ENCODE assay signal across 8 mouse cellular contexts in the genomic region with DNA sequence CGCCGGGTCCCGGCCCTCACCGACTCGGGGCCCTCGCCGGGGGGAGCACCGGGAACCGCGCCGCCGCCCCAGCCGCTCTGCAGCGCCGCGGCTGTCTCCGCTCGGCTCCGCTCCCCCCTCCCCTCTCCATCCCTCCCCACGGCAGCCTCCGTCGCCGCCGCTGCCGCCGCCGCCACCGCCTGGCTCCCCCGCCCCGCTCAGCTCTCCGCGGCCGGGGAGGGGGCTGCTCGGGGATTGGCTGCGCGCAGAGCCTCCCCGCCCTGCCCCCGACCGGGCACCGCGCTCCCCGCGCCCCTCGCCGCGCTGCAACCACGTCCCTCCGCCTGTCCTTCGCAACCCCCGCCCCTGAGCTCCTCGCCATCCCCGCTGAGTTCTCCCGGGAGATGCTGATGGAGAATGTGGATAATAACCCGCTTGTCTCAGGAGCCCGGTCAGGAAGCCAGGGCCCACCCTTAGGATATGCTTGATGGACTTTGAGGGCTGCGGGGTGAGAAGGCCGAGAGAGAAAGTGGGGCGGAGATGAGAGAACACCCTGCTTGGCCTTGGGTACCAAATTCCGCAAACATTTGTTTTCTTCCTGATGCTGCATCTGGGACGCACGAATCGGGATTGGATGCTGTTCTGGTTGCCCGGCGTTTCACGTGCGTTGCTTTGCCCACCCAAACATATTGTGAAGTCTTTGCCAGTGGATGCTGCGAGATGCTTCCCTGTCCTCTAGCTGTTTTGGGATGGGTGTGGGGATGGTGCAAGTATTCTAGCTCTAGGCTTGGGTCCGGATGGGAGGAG. TPM values are rescaled to one million over a fixed set of nuclear protein-coding genes. Genes with fewer than 3 reads are reported as not detected.
DNase-seq lines count a peak whose midpoint lies in the region; ATAC-seq and TF ChIP-seq lines count a peak whose summit lies in the region.

Fam131b (minus strand) TSS at position 162 of the 786 bp plus-strand sequence.

- H3K4me1 ChIP-seq in embryonic facial prominence, embryonic 12.5 days = peaks cover 7% of the 10 kb centered on the region; the same call in 1 of the 2 replicates
- H3K4me1 ChIP-seq in heart, postnatal 0 days (ENCODE audit: control insufficient read depth, insufficient read depth) = peaks cover 11% of the 10 kb centered on the region; the same call in 1 of the 2 replicates

- no peak for TF ChIP-seq CTCF in heart, postnatal 0 days (IDR thresholded peaks at IDR 0.05; ENCODE audit: low read depth)

- peak within 1 kb of the TSS; percentile 61 for H3K9ac ChIP-seq in embryonic facial prominence, embryonic 12.5 days
- H3K9ac ChIP-seq in heart, postnatal 0 days (replicated peaks; ENCODE audit: low read depth, low read length) = peak within 1 kb of the TSS; percentile 17

- H3K4me2 ChIP-seq in embryonic facial prominence, embryonic 12.5 days (replicated peaks) = peak within 1 kb of the TSS; percentile 97
- H3K4me2 ChIP-seq in heart, postnatal 0 days (ENCODE audit: low read depth, low read length) = peak within 1 kb of the TSS; percentile 93

- H3K27me3 ChIP-seq in embryonic facial prominence, embryonic 12.5 days = peaks cover 27% of the 10 kb centered on the region
- peaks cover 37% of the 10 kb centered on the region for H3K27me3 ChIP-seq in heart, postnatal 0 days (ENCODE audit: control insufficient read depth, insufficient read depth, low read length)

- no peak for TF ChIP-seq EP300 in heart, postnatal 0 days (IDR thresholded peaks at IDR 0.05; ENCODE audit: low read depth)

- H3K36me3 ChIP-seq in embryonic facial prominence, embryonic 12.5 days = no peaks in the 10 kb centered on the region
- no peaks in the 10 kb centered on the region for H3K36me3 ChIP-seq in heart, postnatal 0 days (replicated peaks; ENCODE audit: control insufficient read depth, insufficient read depth, low read length)

- no peak for DNase-seq in heart, postnatal 0 days (ENCODE audit: low spot score)
- DNase-seq in layer of hippocampus, adult 9-11 months = peak; percentile 72
- peak; percentile 21 for DNase-seq in lung, postnatal 10 days
- DNase-seq in right cerebral cortex, postnatal 14 days = peak; percentile 77

- H3K4me3 ChIP-seq in embryonic facial prominence, embryonic 12.5 days = peak within 1 kb of the TSS; percentile 59
- peak within 1 kb of the TSS; percentile 62 for H3K4me3 ChIP-seq in heart, postnatal 0 days (ENCODE audit: low read depth, low read length)

- peak within 1 kb of the TSS; percentile 37; the same call in 1 of the 2 replicates for H3K27ac ChIP-seq in embryonic facial prominence, embryonic 12.5 days
- no peak within 1 kb of the TSS for H3K27ac ChIP-seq in heart, postnatal 0 days (ENCODE audit: low read depth)

- H3K9me3 ChIP-seq in embryonic facial prominence, embryonic 12.5 days = no peaks in the 10 kb centered on the region
- H3K9me3 ChIP-seq in heart, postnatal 0 days (replicated peaks; ENCODE audit: control insufficient read depth, low read length) = no peaks in the 10 kb centered on the region

- peak; percentile 61 for ATAC-seq in CD4-positive, CD25-positive, alpha-beta regulatory T cell, adult 4 months
- peak; percentile 42 for ATAC-seq in activated CD4-positive, CD25-positive, alpha-beta regulatory T cell, adult 4 months
- ATAC-seq in embryonic facial prominence, embryonic 12.5 days (ENCODE audit: insufficient number of reproducible peaks, insufficient read depth, low FRiP score, low TSS enrichment) = peak; percentile 85
- peak; percentile 34; the same call in 1 of the 2 replicates for ATAC-seq in heart, postnatal 0 days (ENCODE audit: insufficient read depth, low read depth)
- no peak for ATAC-seq in monocyte, adult 5-6 weeks (replicated peaks; ENCODE audit: insufficient number of reproducible peaks, low FRiP score, low TSS enrichment, poor library complexity, severe bottlenecking)

- WGBS in embryonic facial prominence, embryonic 12.5 days = 1% methylated on average over 43 of the region's 68 CpGs
- 1% methylated on average over 52 of the region's 68 CpGs for WGBS in heart, postnatal 0 days

RNA-seq across cellular contexts. Expression of gene Fam131b, which starts in this region (rescaled TPM):
- not detected for polyA plus RNA-seq in CD4-positive, CD25-positive, alpha-beta regulatory T cell, adult 4 months (2017; shearing (Covaris generic))
- not detected for polyA plus RNA-seq in activated CD4-positive, CD25-positive, alpha-beta regulatory T cell, adult 4 months (2017; shearing (Covaris generic))
- 1.2 and 1.4 TPM in 2 replicates for polyA plus RNA-seq in embryonic facial prominence, embryonic 12.5 days (2016; fragmentation: Nextera tagmentation; extraction: Ambion mirVana)
- total RNA-seq in heart, postnatal 0 days (2014; rRNA removed; ENCODE audit: low replicate concordance) = 0.88 and 1.4 TPM in 2 replicates
- 0.08 TPM in 2 replicates for polyA plus RNA-seq in heart, postnatal 0 days (2015; fragmentation: Nextera tagmentation; extraction: Ambion mirVana)
- 0.10 to 0.32 TPM in 2 of 3 replicates, not detected in the other for total RNA-seq in monocyte, adult 5-6 weeks (2017)

Comparison
In these comparisons a context has a peak if more than half of its experiments do, and no peak if none do; other contexts are left out.
1. Peak in ATAC-seq in CD4-positive, CD25-positive, alpha-beta regulatory T cell, adult 4 months; RNA of the gene not detected or under 1 TPM.
2. Peak in ATAC-seq in activated CD4-positive, CD25-positive, alpha-beta regulatory T cell, adult 4 months; RNA of the gene not detected or under 1 TPM.